In genomic region chr17:31326220-31326852, GRCm38 (mm10) we compare ENCODE assay signal across 10 mouse cellular contexts. TPM values are rescaled to one million over a fixed set of nuclear protein-coding genes. Genes with fewer than 3 reads are reported as not detected.
DNase-seq lines count a peak whose midpoint lies in the region; ATAC-seq and TF ChIP-seq lines count a peak whose summit lies in the region.
"Had no signal": no experiment of that assay in that cellular context is flagged by ENCODE, and none has a peak within 500 bp of the region (broad histone marks: within the 10 kb centered on the region; RNA-seq: fewer than 3 reads in every experiment).

No protein-coding gene starts in this region.

- H3K9me3 ChIP-seq in stomach, embryonic 15.5 days = no peaks in the 10 kb centered on the region
- no peaks in the 10 kb centered on the region for H3K9me3 ChIP-seq in stomach, postnatal 0 days (ENCODE audit: control insufficient read depth, low read length)
- H3K9me3 ChIP-seq in intestine, postnatal 0 days (ENCODE audit: control insufficient read depth) = no peaks in the 10 kb centered on the region

- no peaks in the 10 kb centered on the region for H3K27me3 ChIP-seq in stomach, embryonic 15.5 days (replicated peaks)
- H3K27me3 ChIP-seq in stomach, postnatal 0 days (ENCODE audit: control insufficient read depth, insufficient read depth, low read length) = no peaks in the 10 kb centered on the region
- H3K27me3 ChIP-seq in intestine, postnatal 0 days (replicated peaks; ENCODE audit: control insufficient read depth, insufficient read depth, low read length) = no peaks in the 10 kb centered on the region

- no peak overlapping the region for H3K4me3 ChIP-seq in stomach, embryonic 15.5 days (replicated peaks)
- H3K4me3 ChIP-seq in stomach, postnatal 0 days (ENCODE audit: low read depth, low read length) = no peak overlapping the region
- H3K4me3 ChIP-seq in intestine, postnatal 0 days (ENCODE audit: low read depth, low read length) = no peak overlapping the region
- H3K4me3 ChIP-seq: layer of hippocampus, adult 2 months had no signal

- DNase-seq in stomach, postnatal 0 days (ENCODE audit: low spot score) = no peak
- peak; percentile 57 for DNase-seq in ZHBTc4 (ENCODE audit: low read depth, low spot score)
- peak; percentile 50 to 53 for DNase-seq in thymus, postnatal 36 days
- DNase-seq in kidney, adult 11 months = no peak
- no peak for DNase-seq in layer of hippocampus, postnatal 14 days (ENCODE audit: low spot score in 2 of 2)
- no peak for DNase-seq in frontal cortex, adult 2 months (ENCODE audit: extremely low spot score in 1 of 2, low spot score in 1 of 2)
- DNase-seq: cerebellum, adult 11 months had no signal

- peaks cover 24% of the 10 kb centered on the region for H3K4me1 ChIP-seq in stomach, embryonic 15.5 days
- no peaks in the 10 kb centered on the region for H3K4me1 ChIP-seq in stomach, postnatal 0 days (replicated peaks; ENCODE audit: control insufficient read depth, insufficient read depth)
- H3K4me1 ChIP-seq in intestine, postnatal 0 days (replicated peaks; ENCODE audit: control insufficient read depth, insufficient read depth, low read length) = peaks cover 16% of the 10 kb centered on the region; the same call in 1 of the 2 replicates

- TF ChIP-seq EP300 in stomach, postnatal 0 days (optimal IDR thresholded peaks at IDR 0.05) = no peak

- 59% methylated on average over 9 of the region's 9 CpGs for WGBS in stomach, embryonic 15.5 days
- WGBS in stomach, postnatal 0 days = 40% methylated on average over 9 of the region's 9 CpGs
- 37% methylated on average over 9 of the region's 9 CpGs for WGBS in intestine, postnatal 0 days

- no peak for ATAC-seq in stomach, embryonic 15.5 days (ENCODE audit: insufficient read depth, low FRiP score, low read depth)
- no peak for ATAC-seq in stomach, postnatal 0 days (ENCODE audit: low FRiP score, low TSS enrichment)
- no peak for ATAC-seq in intestine, postnatal 0 days

- H3K9ac ChIP-seq in stomach, embryonic 15.5 days = no peak overlapping the region
- no peak overlapping the region for H3K9ac ChIP-seq in stomach, postnatal 0 days (ENCODE audit: low read length)
- H3K9ac ChIP-seq in intestine, postnatal 0 days (ENCODE audit: low read depth, low read length) = 0 out of 2 replicates have a peak overlapping the region, but pooled peaks have one; percentile 11

- H3K36me3 ChIP-seq in stomach, embryonic 15.5 days = no peaks in the 10 kb centered on the region; the same call in 1 of the 2 replicates
- H3K36me3 ChIP-seq in stomach, postnatal 0 days (ENCODE audit: control insufficient read depth, insufficient read depth, low read length) = no peaks in the 10 kb centered on the region
- peaks cover 7% of the 10 kb centered on the region; the same call in 1 of the 2 replicates for H3K36me3 ChIP-seq in intestine, postnatal 0 days (ENCODE audit: control insufficient read depth, insufficient read depth)

- TF ChIP-seq CTCF in stomach, postnatal 0 days (IDR thresholded peaks at IDR 0.05; ENCODE audit: low read depth) = no peak
- TF ChIP-seq CTCF in intestine, postnatal 0 days (IDR thresholded peaks at IDR 0.05; ENCODE audit: low read depth) = no peak

- H3K27ac ChIP-seq in stomach, embryonic 15.5 days = peak overlapping the region; percentile 26; the same call in 1 of the 2 replicates
- no peak overlapping the region for H3K27ac ChIP-seq in stomach, postnatal 0 days (replicated peaks)
- peak overlapping the region; percentile 96 for H3K27ac ChIP-seq in intestine, postnatal 0 days (ENCODE audit: low read depth, low read length)
- H3K27ac ChIP-seq: layer of hippocampus, adult 2 months had no signal

- H3K4me2 ChIP-seq in stomach, embryonic 15.5 days = no peak overlapping the region
- H3K4me2 ChIP-seq in stomach, postnatal 0 days (replicated peaks; ENCODE audit: low read depth) = no peak overlapping the region
- peak overlapping the region; percentile 45 for H3K4me2 ChIP-seq in intestine, postnatal 0 days (replicated peaks; ENCODE audit: low read depth)

RNA-seq across cellular contexts. Expression of gene Slc37a1, which starts 39.7 kb away (rescaled TPM):
- polyA plus RNA-seq in stomach, embryonic 15.5 days (2015; fragmentation: Nextera tagmentation; extraction: Ambion mirVana) = 12.7 and 14.9 TPM in 2 replicates
- 14.7 and 16.6 TPM in 2 replicates for polyA plus RNA-seq in stomach, postnatal 0 days (2015; fragmentation: Nextera tagmentation; extraction: Ambion mirVana)
- 16.5 and 17.1 TPM in 2 replicates for polyA plus RNA-seq in intestine, postnatal 0 days (2015; fragmentation: Nextera tagmentation; extraction: Ambion mirVana)
- 1 to 10 TPM; 4.2 to 7.0 TPM for total RNA-seq in layer of hippocampus, postnatal 14 days (2021)
- 13.3 and 13.6 TPM in 2 replicates for polyA plus RNA-seq in frontal cortex, adult 2 months (2012; rRNA removed)

RNA-seq across cellular contexts. Expression of gene Rsph1, which starts 49.2 kb away (rescaled TPM):
- polyA plus RNA-seq in stomach, embryonic 15.5 days (2015; fragmentation: Nextera tagmentation; extraction: Ambion mirVana) = 1.6 and 2.1 TPM in 2 replicates
- 0.87 and 0.99 TPM in 2 replicates for polyA plus RNA-seq in stomach, postnatal 0 days (2015; fragmentation: Nextera tagmentation; extraction: Ambion mirVana)
- polyA plus RNA-seq in intestine, postnatal 0 days (2015; fragmentation: Nextera tagmentation; extraction: Ambion mirVana) = 0.54 and 0.66 TPM in 2 replicates
- total RNA-seq in layer of hippocampus, postnatal 14 days (2021) = 10 to 100 TPM; 13.5 to 20.8 TPM
- polyA plus RNA-seq in frontal cortex, adult 2 months (2012; rRNA removed) = 4.7 and 4.8 TPM in 2 replicates

RNA-seq across cellular contexts. Expression of gene Pde9a, which starts 59.7 kb away (rescaled TPM):
- 31.8 and 36.6 TPM in 2 replicates for polyA plus RNA-seq in stomach, embryonic 15.5 days (2015; fragmentation: Nextera tagmentation; extraction: Ambion mirVana)
- 11.6 and 12.1 TPM in 2 replicates for polyA plus RNA-seq in stomach, postnatal 0 days (2015; fragmentation: Nextera tagmentation; extraction: Ambion mirVana)
- polyA plus RNA-seq in intestine, postnatal 0 days (2015; fragmentation: Nextera tagmentation; extraction: Ambion mirVana) = 58.8 and 59.8 TPM in 2 replicates
- 10 to 100 TPM; 25.9 to 28.3 TPM for total RNA-seq in layer of hippocampus, postnatal 14 days (2021)
- polyA plus RNA-seq in frontal cortex, adult 2 months (2012; rRNA removed) = 28.6 and 29.6 TPM in 2 replicates

Comparison
In these comparisons a context has a peak if more than half of its experiments do, and no peak if none do; other contexts are left out.
1. DNase-seq: peak in ZHBTc4 (single experiment) and thymus, postnatal 36 days (2 of 2); none in stomach, postnatal 0 days (single experiment), kidney, adult 11 months (single experiment), layer of hippocampus, postnatal 14 days (0 of 2) and frontal cortex, adult 2 months (0 of 2).